Mouse (Mus musculus): ENCODE results near the gene Tecta.

Tecta gene

DNA sequence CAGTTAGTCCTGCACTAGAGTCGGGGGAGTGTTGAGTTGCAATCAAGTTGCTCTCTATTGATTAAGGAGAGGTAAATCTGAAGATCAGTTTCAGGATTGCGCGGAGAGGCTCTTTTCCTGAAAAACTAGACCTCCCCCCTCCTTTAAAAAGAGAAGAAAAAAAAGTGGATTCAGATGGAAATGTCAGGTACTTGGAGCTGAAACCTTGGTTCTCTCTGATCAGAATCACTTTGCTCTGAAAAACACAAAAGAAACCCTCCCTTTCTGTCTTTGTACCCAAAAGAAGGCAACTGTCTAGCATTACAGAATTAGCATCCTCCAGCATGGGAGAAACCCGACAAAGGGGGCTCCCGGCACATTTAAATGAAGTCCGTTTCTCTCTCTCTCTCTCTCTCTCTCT is at the start of gene Tecta:
Gene Tecta, minus strand, starts transcription at position 101 of the 400 bp plus-strand sequence.
- DNase-seq (ENCODE audit: low read depth): no peak

DNA sequence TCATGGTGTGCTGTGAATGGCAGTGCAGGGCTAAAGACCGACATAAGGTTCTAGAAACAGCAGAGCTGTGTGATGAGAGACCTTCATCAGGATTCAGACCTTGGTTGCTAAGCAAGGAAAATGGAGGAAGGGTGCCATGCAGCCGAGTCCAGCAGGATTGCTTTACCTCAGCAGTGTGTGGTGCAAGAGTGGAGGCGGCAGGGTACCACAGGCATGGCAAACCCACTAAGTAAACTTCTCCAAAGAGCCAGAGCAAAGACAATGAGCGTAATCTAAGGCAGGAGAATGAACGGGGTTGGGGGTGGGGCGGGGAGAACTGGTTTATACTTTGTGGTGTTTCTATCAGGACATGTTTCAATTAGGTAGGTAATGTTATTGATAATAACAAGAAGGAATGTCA is 49.3 kb upstream of the Tecta start:
- no peak for DNase-seq (ENCODE audit: low read depth)

DNA sequence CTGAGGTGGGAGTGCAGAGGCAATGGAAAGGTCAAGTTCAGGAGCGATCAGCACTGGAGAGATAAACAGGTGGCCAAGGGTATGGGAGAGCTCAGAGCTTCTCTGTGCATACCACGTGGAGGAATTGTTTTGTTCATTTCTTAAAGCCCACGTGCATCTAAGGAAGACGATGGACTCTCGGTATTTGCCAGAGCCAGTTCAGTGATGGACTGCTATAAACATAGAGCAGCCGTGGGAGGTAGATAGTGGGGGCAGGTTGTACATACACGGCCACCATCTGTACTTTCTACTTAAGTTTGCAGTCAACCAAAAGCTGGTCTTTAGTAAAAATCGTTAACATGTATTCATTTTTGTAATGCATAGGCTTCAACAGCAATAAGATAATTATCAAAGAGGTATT is 42.4 kb upstream of the Tecta start:
- DNase-seq (ENCODE audit: low read depth): no peak

DNA sequence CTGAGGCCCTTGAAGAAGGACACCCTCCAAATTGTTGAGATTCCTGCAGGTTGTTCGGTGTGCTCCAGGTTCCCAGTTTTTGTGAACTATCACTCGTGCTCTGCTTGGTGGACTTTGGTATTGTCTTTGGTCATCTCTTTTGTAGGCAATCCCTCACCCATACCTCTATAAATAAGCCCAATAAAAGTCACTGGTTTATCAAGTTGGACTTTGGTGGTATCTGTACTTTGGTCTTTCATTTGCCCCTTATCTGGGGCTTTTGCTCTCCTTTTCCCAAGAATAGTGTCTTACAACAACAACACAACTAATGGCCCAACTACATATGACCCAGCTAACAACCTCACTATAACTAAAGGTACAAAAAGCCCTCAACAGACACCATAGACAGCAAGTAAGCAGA is 41.5 kb upstream of the Tecta start:
- no peak for DNase-seq (ENCODE audit: low read depth)

DNA sequence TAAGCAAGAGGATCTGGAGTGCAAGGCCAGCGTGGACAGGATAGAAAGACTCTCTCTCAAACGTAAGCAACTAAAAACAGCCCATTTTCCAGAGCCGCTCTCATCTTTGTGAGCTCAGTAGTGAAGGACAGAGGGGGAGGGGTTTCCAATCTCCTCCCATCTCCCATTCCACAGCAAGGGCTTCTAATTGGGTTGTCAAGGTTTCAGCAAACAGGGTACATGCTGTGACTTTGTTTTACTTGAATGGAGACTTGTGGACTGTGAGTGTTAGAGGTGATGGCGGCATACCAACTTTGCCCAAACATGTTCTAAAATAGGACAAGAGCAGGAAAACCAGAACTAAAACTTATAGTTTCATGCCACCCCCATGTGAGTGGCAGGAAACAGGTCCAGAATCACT is 39.7 kb upstream of the Tecta start:
- DNase-seq (ENCODE audit: low read depth): no peak

DNA sequence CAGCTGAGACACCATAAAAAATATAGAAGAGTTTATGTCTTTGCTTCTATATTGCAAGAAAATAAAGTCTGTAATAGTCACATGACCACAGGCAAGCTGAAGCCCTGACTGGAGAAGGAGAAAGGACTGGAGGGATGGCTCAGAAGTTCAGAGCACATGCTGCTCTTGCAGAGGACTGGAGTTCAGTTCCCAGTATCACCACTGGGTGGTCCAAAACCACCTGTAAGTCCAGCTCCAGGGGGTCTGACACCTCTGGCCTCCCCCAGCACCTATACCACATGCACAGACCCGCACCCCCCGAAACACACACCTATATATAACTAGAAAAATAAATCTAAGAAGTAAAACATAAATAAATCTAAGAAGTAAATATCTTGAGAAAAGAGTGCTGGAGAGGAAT is 32.4 kb upstream of the Tecta start:
- DNase-seq (ENCODE audit: low read depth): no peak

DNA sequence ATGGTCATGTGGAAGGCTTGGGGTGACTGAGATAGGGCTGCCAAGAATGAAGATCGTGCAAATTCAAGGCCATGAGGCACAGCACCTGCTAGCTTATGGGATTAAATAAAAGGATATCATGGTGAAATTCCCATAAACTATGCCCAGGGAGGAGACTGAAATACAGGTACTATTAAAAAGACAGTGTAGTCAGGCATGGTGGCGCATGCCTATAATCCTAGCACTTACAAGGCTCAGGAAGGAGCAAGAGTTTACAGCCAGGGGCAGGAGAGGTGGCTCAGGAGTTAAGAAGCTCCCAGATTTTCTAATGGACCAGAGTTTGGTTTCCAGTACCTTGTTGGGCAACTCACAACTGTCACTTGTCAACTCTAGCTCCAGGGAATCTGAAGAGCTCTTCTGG is 31.9 kb upstream of the Tecta start:
- DNase-seq (ENCODE audit: low read depth): no peak

DNA sequence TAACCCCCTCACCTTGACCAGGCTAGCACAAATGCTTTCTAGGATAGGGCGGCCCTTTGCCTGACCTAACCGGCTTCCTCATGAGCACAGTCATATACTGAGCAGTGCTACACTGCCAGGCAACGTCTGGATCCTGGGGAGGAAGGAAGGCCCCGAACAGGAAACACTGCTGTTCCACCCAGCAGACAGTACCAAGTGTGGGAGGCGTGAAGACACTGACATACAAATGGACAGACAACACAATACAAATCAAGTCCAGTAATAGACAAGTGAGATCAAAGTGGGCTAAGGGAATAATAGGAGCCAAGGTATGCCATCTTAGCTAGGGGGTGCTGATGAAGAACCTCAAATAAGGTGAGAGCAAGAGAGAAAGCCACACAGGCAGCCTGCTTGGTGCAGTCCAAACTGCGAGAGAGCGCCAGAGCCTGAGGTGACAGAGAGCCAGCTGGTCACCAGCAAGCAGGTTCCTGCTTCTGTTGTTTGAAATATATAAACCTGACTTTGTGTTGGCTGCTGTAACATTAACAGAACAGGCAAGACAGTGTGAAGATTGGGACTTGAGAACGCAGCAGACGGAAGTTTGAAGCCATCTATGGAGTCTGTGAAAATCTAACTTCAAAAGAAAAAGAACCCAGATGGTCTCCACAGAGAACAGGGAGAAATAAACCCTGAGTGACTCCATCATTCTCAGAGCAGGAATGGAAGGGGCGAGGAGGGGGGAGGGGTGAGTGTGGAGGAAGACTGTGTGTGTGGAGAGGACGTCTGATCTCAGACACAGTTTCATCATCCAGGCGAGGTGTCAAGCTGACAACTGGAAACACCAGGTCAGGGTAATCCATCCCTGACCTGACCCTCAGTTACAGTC is 28.6 kb upstream of the Tecta start:
- DNase-seq (ENCODE audit: low read depth): no peak

DNA sequence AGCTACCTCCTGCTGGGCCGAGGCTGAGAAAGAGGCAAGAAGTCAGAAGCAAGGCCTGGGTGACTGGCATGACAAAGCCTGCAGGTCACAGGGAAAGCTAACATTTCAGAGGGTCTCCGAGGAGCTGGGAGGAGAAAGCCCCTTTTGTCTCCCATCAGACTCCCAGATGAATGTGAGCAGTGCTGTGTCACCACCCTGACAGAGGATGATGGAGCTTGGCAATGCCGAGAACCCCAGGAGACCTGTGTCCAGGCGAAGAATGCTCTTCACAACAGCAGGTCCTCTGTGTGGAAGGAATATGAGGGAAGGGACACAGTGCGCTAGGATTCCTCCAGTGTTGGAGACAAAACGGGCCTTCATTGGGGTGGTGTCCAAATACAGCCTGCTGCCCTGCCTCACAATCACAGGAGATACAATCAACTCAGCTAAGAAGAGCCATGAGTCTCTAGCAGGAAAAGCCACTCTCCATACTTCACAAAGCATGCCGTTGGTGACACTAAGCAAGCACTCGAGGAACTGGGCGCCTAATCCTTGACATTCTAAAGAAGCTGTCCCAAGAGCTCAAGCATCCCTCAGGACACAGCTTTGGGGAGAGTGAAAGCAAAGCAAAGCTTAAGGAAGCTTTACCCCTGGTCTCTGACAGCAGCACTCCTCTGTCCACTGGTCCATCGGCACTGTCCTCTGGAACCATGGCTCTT is 27.1 kb upstream of the Tecta start:
- no peak for DNase-seq (ENCODE audit: low read depth)

DNA sequence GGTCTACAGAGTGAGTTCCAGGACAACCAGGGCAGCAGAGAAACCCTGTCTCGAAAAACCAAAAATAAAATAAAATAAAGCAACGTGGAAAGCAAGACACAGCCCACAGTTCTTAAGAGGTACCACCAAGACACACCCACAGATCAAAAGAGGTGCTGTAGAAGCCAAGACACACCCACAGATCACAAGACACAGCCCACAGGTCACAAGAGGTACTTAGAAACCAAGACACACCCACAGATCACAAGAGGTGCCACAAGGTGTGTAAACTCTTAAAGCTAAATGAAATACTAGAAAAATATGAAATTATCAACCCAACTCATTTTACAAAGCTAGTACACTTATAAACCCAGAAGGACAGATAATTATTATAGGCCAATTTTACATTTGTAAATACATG is 23.9 kb upstream of the Tecta start:
- DNase-seq (ENCODE audit: low read depth): no peak

DNA sequence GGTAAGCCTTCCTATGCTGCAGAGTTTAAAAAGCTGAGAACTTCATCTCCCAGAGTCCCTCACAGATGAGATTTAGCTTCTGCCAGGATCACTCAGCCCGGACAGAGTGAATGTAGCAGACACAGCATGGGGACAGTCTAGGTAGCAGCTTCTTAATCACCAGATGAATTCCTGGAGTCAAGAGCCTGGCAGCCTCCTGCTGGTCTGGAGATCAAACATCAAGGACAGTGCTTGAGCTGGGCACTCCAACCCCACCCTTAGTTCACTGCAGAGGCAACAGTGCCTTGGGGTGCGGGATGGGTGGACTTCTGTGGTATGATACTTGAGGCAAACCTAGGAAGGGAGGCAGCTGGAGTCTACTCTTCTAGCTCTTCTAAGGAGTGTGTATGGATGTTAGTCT is 20.0 kb upstream of the Tecta start:
- DNase-seq (ENCODE audit: low read depth): no peak

DNA sequence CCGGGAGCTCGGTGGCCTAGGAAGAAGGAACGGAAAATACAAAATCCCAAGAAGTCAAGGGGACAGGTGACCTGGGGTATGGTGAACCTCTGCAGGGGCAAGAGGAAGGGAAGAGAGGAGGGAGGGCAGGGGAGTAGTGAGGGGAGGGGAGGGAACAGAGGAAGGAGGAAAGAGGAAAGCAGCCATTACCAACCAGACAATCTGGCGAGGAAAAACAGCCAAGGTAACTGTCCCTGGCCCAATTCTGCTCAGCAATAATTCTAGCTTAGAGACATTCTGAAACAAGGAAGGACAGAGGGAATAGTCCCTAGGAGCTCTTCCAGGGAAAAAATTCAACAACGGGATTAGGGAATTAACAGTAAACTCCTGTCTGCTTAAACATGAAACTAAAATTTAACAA is 19.1 kb upstream of the Tecta start:
- DNase-seq (ENCODE audit: low read depth): no peak

DNA sequence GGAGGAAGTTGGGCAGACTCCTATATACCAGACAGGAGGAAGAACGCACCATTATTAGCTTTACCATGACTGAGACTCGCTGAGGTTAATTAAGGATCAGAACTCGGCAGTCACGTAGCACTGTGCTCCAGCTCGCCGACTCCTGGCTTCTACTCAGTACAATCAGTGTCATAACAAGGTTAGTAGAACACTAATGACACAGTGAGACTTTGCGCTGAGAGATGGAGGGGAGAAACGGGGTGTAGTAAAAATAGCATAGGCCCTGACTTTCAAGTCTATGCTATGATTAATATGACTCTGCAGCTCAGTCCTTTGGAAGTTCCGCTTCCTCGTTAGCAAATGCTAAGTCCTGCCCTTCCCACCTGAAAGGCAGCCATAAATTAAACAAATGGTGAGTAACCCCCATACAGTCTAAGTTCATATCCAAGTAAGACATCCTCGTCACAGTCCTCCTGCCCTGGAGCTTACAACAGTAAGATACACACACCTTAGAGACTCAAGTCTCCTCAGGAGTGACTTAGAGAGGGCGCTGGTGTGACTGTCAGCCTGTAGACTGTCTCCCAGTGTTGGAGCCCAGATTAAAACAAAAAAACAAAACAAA is 17.7 kb upstream of the Tecta start:
- DNase-seq (ENCODE audit: low read depth): no peak

DNA sequence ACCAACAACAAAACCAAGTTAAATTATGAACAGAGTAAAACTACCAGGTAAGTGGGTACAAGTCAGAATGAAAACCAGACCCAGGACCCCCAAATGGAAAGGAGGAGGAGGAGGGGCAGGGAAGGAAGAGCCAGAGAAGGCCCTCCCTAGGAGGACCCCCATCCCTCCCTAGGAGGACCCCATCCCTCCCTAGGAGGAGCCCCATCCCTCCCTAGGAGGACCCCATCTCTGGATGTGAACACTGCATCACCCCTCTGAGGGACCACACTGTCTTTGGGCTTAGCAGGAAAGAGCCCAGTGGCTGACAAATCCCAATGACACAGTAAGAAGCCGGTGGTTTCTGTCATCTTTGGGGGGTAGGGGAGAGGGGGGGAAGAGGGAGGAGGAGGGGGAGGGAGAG is 15.5 kb upstream of the Tecta start:
- DNase-seq (ENCODE audit: low read depth): no peak

DNA sequence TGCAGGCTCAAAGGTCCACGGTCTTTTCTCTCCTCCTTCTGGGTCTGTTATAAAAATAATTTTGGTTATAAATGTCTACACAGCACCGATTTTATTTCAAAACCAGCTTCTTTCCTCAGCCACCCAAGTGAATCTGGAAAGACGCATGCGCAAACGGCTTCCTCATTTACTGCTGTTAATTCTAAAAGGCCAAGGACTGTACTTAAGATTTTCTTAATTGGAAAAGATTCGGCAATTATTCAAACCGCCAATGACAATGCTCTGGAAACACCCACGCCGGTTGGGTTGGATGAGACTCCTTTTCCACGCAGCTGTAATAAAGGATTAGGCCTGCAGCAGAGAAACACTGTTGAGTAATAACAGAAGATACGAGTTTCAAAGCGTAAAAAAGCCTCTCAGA is 13.6 kb upstream of the Tecta start:
- DNase-seq (ENCODE audit: low read depth): no peak

DNA sequence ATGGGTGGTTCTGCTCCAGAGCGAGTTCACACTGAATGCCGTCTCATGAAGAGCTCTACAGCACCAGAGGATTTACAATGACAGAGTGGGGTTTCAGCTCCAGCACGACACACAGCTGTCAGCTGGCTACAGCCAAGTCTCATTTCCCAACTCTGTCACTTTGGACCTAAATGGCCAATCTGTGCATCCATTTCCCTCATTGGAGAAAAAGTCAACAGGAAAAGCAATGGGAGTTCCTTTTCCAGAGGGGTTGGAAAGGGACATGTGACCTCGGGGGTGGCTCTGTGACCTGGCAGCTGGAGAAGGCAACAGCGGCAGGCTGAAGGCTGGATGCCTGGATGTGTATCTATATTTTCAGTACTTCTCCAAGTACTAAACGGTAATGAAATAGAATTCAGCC is 11.6 kb upstream of the Tecta start:
- DNase-seq (ENCODE audit: low read depth): no peak

DNA sequence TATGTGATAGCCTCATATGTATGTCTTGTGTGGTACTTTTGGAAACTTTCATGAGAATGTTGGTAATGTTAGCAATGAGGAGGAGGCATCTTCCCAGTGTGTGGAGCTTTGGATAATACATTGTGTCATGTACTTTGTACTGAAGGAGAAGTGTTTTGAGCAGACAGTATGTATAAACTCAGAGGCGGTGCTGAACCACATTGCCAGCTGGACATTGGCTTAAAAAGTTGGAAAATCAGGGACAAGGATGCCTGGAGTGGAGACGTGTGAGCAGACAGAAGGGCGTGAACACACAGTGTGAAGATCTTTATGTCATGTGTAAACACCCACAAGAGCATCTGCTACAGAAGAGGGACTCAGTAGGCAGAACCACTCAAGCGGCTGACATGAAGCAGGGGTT is 6.0 kb upstream of the Tecta start:
- no peak for DNase-seq (ENCODE audit: low read depth)

DNA sequence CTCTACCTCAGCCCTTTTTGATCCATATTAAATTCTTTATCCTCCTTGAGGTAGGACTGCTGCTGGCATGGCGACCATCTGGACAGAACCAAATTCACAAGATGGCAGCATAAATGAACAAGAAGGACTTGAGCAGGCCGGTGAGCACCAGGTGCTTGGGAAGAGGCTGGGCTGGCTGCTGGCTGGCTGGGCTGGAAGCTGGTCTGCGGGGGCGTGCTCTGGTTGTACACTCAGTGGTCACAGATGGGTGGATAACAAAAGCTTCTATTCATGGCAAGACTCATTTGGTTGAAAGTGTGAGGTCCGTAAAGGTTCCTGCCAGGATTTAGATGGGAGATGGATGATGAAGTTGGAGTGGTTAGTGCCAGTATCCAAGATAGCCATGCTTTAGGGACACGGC is 1.8 kb upstream of the Tecta start:
- no peak for DNase-seq (ENCODE audit: low read depth)

DNA sequence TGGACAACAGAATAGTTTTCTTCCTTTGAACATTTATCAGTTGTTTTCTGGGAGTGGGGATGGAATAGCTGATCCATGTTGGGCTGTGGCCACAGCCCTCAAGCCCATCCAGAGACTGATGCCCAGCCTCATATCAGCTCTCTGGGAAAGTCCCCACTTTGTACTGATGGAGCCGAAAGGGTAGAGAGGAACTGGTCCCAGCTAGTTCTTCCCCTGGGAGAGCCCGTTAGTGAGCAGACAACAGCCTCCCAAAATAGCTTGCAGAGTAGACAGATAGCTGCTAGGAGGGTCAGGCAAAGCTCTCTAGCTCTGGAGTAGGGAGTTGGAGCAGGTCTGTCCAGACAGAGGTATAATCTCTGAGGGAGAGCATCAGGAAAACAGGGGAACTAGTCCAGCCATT is 3.6 kb downstream of the Tecta start:
- no peak for DNase-seq (ENCODE audit: low read depth)

DNA sequence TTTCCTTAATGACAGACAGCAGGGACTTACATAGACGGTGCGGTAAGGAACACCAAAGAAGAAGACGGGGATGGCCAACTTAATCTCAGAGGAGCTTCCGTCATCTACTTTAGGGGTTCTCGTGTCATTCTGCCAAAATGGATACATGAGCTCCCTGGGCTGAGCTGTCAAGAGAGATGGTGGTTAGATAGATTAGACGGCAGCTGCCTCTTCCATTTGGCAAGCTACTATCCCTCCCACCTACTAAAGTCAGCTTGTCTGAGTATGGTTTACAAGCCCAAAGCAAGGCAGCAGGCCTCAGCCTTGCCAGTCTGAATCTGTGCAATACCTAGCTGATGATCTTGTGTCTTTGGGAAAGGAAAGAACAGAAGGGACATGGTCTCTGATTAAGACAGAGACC is 4.8 kb downstream of the Tecta start:
- no peak for DNase-seq (ENCODE audit: low read depth)

DNA sequence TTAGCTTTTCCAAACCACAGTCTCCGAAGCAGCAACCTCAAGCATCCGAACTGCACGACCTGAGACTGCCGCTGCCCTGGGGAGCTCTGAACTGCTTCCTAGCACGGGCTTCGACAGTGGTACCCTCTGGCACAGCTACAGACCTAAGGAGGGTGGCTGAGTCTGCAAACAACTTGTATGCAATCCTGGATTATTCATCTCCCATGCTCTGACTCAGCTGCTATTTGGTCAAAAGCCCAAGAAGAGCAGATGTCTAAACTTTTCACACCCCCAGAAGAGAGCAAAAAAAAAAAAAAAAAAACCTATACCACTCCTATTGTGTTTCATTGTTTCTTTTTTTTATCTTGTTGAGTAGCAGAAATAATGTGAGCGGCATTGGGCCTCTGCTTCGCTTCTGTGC is 5.4 kb downstream of the Tecta start:
- no peak for DNase-seq (ENCODE audit: low read depth)

DNA sequence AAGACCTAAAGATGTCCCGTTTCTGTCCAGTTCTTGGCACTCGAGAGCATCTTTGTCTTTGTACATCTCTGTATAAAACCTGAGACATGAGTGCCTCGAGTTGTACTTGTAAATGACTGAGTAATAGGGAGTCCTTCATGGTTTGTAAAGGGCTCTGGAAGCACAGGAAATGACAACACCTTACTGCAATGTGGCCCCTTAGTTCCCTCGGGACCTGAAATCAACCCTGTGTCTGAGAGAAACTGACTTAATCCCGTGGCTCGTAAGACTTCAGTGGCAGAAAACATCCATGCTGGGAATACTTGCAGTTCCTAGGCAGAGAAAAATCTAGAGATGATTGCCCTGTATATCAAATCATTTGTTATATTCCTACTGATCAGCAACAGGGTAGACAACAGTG is 6.8 kb downstream of the Tecta start:
- no peak for DNase-seq (ENCODE audit: low read depth)

DNA sequence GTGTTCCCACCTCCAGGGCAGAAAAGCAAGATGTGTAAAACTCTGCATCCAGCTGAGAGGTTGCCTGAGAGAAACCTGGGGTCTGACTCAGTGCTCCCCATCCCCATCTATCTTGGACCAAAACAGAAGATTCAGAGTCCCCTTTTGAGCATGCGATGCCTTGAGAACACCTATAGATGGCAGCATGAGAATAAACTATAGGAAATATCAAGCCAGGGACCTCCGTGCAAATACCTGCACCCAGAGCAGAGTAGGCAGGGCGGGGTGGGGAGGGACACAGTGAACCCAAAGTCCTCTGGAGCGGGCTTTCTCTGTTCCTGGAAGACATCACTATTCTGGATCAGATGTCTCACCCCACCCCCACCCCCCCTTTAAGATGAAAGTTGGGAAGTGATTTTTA is 11.2 kb downstream of the Tecta start:
- no peak for DNase-seq (ENCODE audit: low read depth)
